Mouse (Mus musculus) CH12.LX (cell line): ENCODE data around the gene Zbtb1. TPM values are rescaled to one million over a fixed set of nuclear protein-coding genes. Genes with fewer than 3 reads are reported as not detected.
A peak's percentile ranks its signal among the peaks of the same experiment; 100 is the strongest.

Experiments
- DNase-seq: peaks from one replicate; pipeline ENCODE4 v3.0.0-alpha.2; 2013; ENCODE audit errors: extremely low read depth
- H3K27ac ChIP-seq: 2 replicates; pipeline ENCODE4 v1.5.1; 2012; ENCODE audit warnings: low read depth, mild to moderate bottlenecking, control low read depth, moderate library complexity; ENCODE audit not compliant: insufficient read depth
- H3K27me3 ChIP-seq: replicated peaks from 2 replicates; pipeline ENCODE3; 2012; ENCODE audit warnings: inconsistent platforms
- H3K36me3 ChIP-seq, 2 experiments: replicated peaks in 1 of 2; 2 replicates each; pipeline versions ENCODE3 to v1.6.1; 2012; ENCODE audit warnings: inconsistent platforms in 1 of 2, low read length in 1 of 2, mild to moderate bottlenecking in 1 of 2, mixed read lengths in 1 of 2, moderate library complexity in 1 of 2; ENCODE audit not compliant: control insufficient read depth in 1 of 2, insufficient read depth in 1 of 2
- H3K4me1 ChIP-seq, 2 experiments: 2 replicates each; pipeline ENCODE4 v1.6.1; 2012; ENCODE audit warnings: inconsistent platforms in 1 of 2, moderate library complexity in 1 of 2; ENCODE audit not compliant: insufficient read depth in 2 of 2, control insufficient read depth in 1 of 2
- H3K4me2 ChIP-seq: 2 replicates; pipeline ENCODE4 v1.6.1; 2012; ENCODE audit warnings: low read depth, mild to moderate bottlenecking, control low read depth; ENCODE audit not compliant: poor library complexity, insufficient read depth, severe bottlenecking
- H3K4me3 ChIP-seq, 3 experiments: fragments of 150-350 bp in 1 of 3; sonication (generic) in 1 of 3; replicated peaks in 1 of 3; 2 replicates each; pipeline versions ENCODE3 to v1.5.1; 2011 to 2012; ENCODE audit warnings: low read depth in 2 of 3, low read length in 2 of 3, mild to moderate bottlenecking in 2 of 3, moderate library complexity in 2 of 3, control low read depth in 1 of 3, improper control_type of control experiment in 1 of 3, inconsistent platforms in 1 of 3, mixed read lengths in 1 of 3; ENCODE audit not compliant: poor library complexity in 1 of 3
- H3K79me2 ChIP-seq: replicated peaks from 2 replicates; pipeline ENCODE4 v1.6.1; 2012; ENCODE audit warnings: mild to moderate bottlenecking, moderate library complexity; ENCODE audit not compliant: control insufficient read depth, poor library complexity, insufficient read depth, severe bottlenecking; ENCODE audit errors: extremely low read depth
- H3K9ac ChIP-seq: 2 replicates; pipeline ENCODE4 v1.6.1; 2012; ENCODE audit warnings: low read depth, mild to moderate bottlenecking, control low read depth, moderate library complexity; ENCODE audit not compliant: insufficient read depth
- H3K9me3 ChIP-seq: replicated peaks from 2 replicates; pipeline ENCODE3; 2012; ENCODE audit warnings: low read length, inconsistent platforms, mixed read lengths
- CTCF ChIP-seq, 2 experiments: IDR thresholded peaks in 1 of 2; conservative IDR thresholded peaks in 1 of 2; 2 replicates each; pipeline ENCODE4 v1.5.1; 2011 to 2012; ENCODE audit warnings: low read depth in 2 of 2, low read length in 2 of 2, improper control_type of control experiment in 1 of 2, inconsistent platforms in 1 of 2, mild to moderate bottlenecking in 1 of 2, moderate library complexity in 1 of 2
- ELF1 ChIP-seq: IDR thresholded peaks from 2 replicates; pipeline ENCODE4 v1.6.1; 2014; ENCODE audit warnings: low read depth, mild to moderate bottlenecking, inconsistent platforms, low read length, improper control_type of control experiment
- EP300 ChIP-seq: IDR thresholded peaks from 2 replicates; pipeline ENCODE4 v1.6.1; 2011; ENCODE audit warnings: low read length, improper control_type of control experiment
- ETS1 ChIP-seq: conservative IDR thresholded peaks from 2 replicates; pipeline ENCODE4 v1.6.1; 2012; ENCODE audit warnings: low read depth, mild to moderate bottlenecking, inconsistent platforms, low read length, improper control_type of control experiment, moderate library complexity
- GABPA ChIP-seq: IDR thresholded peaks from 2 replicates; pipeline ENCODE4 v1.6.1; 2012; ENCODE audit warnings: low read depth, low read length, improper control_type of control experiment, inconsistent platforms; ENCODE audit not compliant: insufficient replicate concordance
- HCFC1 ChIP-seq: IDR thresholded peaks from 2 replicates; pipeline ENCODE4 v1.6.1; 2012; ENCODE audit warnings: low read depth, mild to moderate bottlenecking, inconsistent platforms, low read length, improper control_type of control experiment
- JUND ChIP-seq: conservative IDR thresholded peaks from 2 replicates; pipeline ENCODE4 v1.6.1; 2011; ENCODE audit warnings: low read depth, low read length, improper control_type of control experiment
- KAT2A ChIP-seq: IDR thresholded peaks from 2 replicates; pipeline ENCODE4 v1.6.1; 2012; ENCODE audit warnings: low read length, improper control_type of control experiment, inconsistent platforms; ENCODE audit not compliant: insufficient replicate concordance
- MAFK ChIP-seq: IDR thresholded peaks from 2 replicates; pipeline ENCODE4 v1.6.1; 2011; ENCODE audit warnings: low read length, improper control_type of control experiment; ENCODE audit not compliant: insufficient replicate concordance
- MAX ChIP-seq: IDR thresholded peaks from 2 replicates; pipeline ENCODE4 v1.6.1; 2011; ENCODE audit warnings: low read length, improper control_type of control experiment
- NELFE ChIP-seq: IDR thresholded peaks from 2 replicates; pipeline ENCODE4 v1.6.1; 2011; ENCODE audit warnings: low read depth, low read length, improper control_type of control experiment
- POLR2A ChIP-seq: IDR thresholded peaks from 2 replicates; pipeline ENCODE4 v1.6.1; 2011; ENCODE audit warnings: low read depth, mild to moderate bottlenecking, improper control_type of control experiment, low read length
- RAD21 ChIP-seq: IDR thresholded peaks from 2 replicates; pipeline ENCODE4 v1.6.1; 2011; ENCODE audit warnings: low read depth, mild to moderate bottlenecking, low read length, improper control_type of control experiment, moderate library complexity
- RCOR1 ChIP-seq: conservative IDR thresholded peaks from 2 replicates; pipeline ENCODE4 v1.6.1; 2012; ENCODE audit warnings: low read depth, mild to moderate bottlenecking, inconsistent platforms, low read length, improper control_type of control experiment
- SIN3A ChIP-seq: IDR thresholded peaks from 2 replicates; pipeline ENCODE4 v1.6.1; 2012; ENCODE audit warnings: low read length, improper control_type of control experiment, inconsistent platforms
- TBP ChIP-seq: conservative IDR thresholded peaks from 2 replicates; pipeline ENCODE4 v1.6.1; 2011; ENCODE audit warnings: low read depth, low read length, improper control_type of control experiment
- TCF12 ChIP-seq: IDR thresholded peaks from 2 replicates; pipeline ENCODE4 v1.6.1; 2014; ENCODE audit warnings: low read depth, mild to moderate bottlenecking, inconsistent platforms, low read length, improper control_type of control experiment
- UBTF ChIP-seq: IDR thresholded peaks from 2 replicates; pipeline ENCODE4 v1.6.1; 2012; ENCODE audit warnings: low read depth, mild to moderate bottlenecking, inconsistent platforms, low read length, improper control_type of control experiment, moderate library complexity
- ZC3H11A ChIP-seq: IDR thresholded peaks from 2 replicates; pipeline ENCODE4 v1.6.1; 2012; ENCODE audit warnings: low read depth, mild to moderate bottlenecking, inconsistent platforms, low read length, improper control_type of control experiment
- ZNF384 ChIP-seq: IDR thresholded peaks from 2 replicates; pipeline ENCODE4 v1.6.1; 2012; ENCODE audit warnings: low read depth, low read length, improper control_type of control experiment, inconsistent platforms
- dilution Hi-C: fragments of 300-500 bp; cut with MboI; formaldehyde crosslinking; loops from 2 replicates; pipeline ENCODE4 v1.14.3; 2020; ENCODE audit warnings: low sequenced_read_pairs; ENCODE audit not compliant: extremely low pct_unique_long_range_greater_than_20kb, extremely low pct_ligation_motif_present
- in situ Hi-C: fragments of 300-500 bp; cut with MboI; formaldehyde crosslinking; loops from 3 replicates; pipeline ENCODE4 v1.14.3; 2019; ENCODE audit warnings: low sequenced_read_pairs, low pct_ligation_motif_present, low pct_unique_long_range_greater_than_20kb, mixed read lengths
- polyA plus RNA-seq: library from polyadenylated mRNA; unstranded; fragments of >175 nt; gene quantifications from 2 replicates; pipeline ENCODE4 v1.2.1, GENCODE M21; 2012; ENCODE audit warnings: low read depth; ENCODE audit not compliant: insufficient read length
- total RNA-seq, 2 experiments: library from RNA; depleted of rRNA; stranded (reverse); fragments of 300-350 nt in 1 of 2; fragments of >200 nt in 1 of 2; gene quantifications; 2 replicates each; pipeline ENCODE4 v1.2.3; 2012 to 2014

The Zbtb1 gene
- total and polyA plus RNA-seq, 3 experiments, result 6.4 to 22.0 (median 17.1) TPM

GRCm38 (mm10) chr12:76378556-76378955 is 8.5 kb downstream of the Zbtb1 start:
- H3K79me2 ChIP-seq, result peaks cover 84% of the 10 kb centered on the region
- in situ Hi-C loops, result no loop called here
- dilution Hi-C loops, result no loop called here
- H3K4me3 ChIP-seq, result no peak overlapping the region
- peaks cover 5 to 49% of the 10 kb centered on the region in 2 experiments; a peak in 3 of 4 replicates for H3K4me1 ChIP-seq
- H3K27me3 ChIP-seq, result no peaks in the 10 kb centered on the region
- TF ChIP-seq ZC3H11A (no peak), RCOR1 (0 out of 2 replicates have a peak, but pooled peaks have one; percentile 18)
- H3K9ac ChIP-seq, result no peak overlapping the region; the same call in 1 of the 2 replicates
- no peak overlapping the region for H3K27ac ChIP-seq
- peaks cover 3% of the 10 kb centered on the region for H3K9me3 ChIP-seq
- DNase-seq, result no peak
- H3K4me2 ChIP-seq, result no peak overlapping the region; the same call in 1 of the 2 replicates
- peaks cover 12 to 37% of the 10 kb centered on the region in 2 experiments for H3K36me3 ChIP-seq

- H3K36me3 ChIP-seq, result peaks cover 13 to 51% of the 10 kb centered on the region in 2 experiments
- H3K27me3 ChIP-seq, result no peaks in the 10 kb centered on the region
- peaks cover 5 to 35% of the 10 kb centered on the region in 2 experiments; a peak in 3 of 4 replicates for H3K4me1 ChIP-seq
- no peak overlapping the region for H3K4me2 ChIP-seq
- no peak overlapping the region for H3K9ac ChIP-seq
- H3K9me3 ChIP-seq, result peaks cover 3% of the 10 kb centered on the region
- dilution Hi-C loops, result no loop called here
- TF ChIP-seq ZC3H11A, result no peak
- TF ChIP-seq TCF12, result no peak
- TF ChIP-seq MAFK, result no peak
- no peak for TF ChIP-seq KAT2A
- no peak for TF ChIP-seq ETS1
- TF ChIP-seq ELF1, result no peak
- TF ChIP-seq EP300, result no peak
- TF ChIP-seq ZNF384, result no peak
- no peak for TF ChIP-seq JUND
- no peak for TF ChIP-seq HCFC1
- no peak for TF ChIP-seq NELFE
- TF ChIP-seq GABPA, result no peak
- no peak for TF ChIP-seq SIN3A
- no peak for TF ChIP-seq CTCF (conservative IDR thresholded peaks at IDR 0.05 in 1 of 2, IDR thresholded peaks at IDR 0.05 in 1 of 2; ENCODE audit: low read depth in 2 of 2, low read length in 2 of 2)
- no peak for TF ChIP-seq MAX
- TF ChIP-seq TBP, result no peak
- TF ChIP-seq POLR2A, result no peak
- no peak for TF ChIP-seq RAD21
- no peak for TF ChIP-seq UBTF
- no peak overlapping the region for H3K4me3 ChIP-seq
- H3K79me2 ChIP-seq, result peaks cover 80% of the 10 kb centered on the region
- no peak overlapping the region for H3K27ac ChIP-seq
- DNase-seq, result no peak
- in situ Hi-C loops, result no loop called here
Observed at GRCm38 (mm10) chr12:76380151-76380550, 10.1 kb downstream of the Zbtb1 start.
